Mouse (Mus musculus): ENCODE measurements around the gene Rpl22.
A peak's percentile ranks its signal among the peaks of the same experiment; 100 is the strongest.

Gene Rpl22

GRCm38 (mm10) chr4:152296874-152297861, 28.4 kb upstream of the Rpl22 start, which contains the start of gene Icmt:
Gene Icmt, plus strand, starts transcription at chr4:152297227.
- DNase-seq (ENCODE audit: low read depth, low spot score) = peak; percentile 98

DNA sequence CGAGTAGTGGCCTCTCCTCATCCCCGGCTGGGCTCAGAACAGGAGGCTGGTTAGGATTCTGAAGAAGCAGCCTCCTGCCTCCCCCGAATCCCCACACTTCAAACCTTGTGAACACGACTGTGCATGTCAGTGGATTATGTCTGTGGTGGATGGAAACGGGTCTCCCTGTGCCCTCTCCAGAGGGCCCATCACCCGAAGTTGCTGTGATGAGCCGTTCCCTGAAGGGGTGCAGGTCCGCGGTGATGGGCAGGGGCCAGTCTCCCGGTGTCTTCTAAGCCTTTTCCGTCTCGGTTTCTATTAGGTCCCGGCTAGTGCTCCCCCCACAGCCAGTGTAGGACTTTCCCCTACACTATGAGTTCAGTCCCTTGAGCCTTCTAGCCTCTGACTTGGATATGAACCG, 26.7 kb upstream of the Rpl22 start:
- no peak for DNase-seq (ENCODE audit: low read depth, low spot score)

DNA sequence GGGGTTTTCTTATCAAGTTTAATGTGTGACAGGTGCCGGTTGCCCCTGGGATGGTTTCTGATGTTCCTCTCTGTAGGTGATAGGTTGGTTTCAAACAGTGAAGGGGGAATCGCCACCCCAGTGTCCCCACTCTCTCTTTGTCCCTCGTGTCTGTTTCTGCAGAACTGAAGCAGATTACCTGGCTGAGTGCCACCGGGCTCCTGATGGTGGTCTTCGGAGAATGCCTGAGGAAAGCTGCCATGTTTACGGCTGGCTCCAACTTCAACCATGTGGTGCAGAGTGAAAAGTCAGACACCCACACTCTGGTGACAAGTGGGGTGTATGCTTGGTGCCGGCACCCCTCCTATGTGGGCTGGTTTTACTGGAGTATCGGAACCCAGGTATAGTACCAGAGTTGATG, 25.2 kb upstream of the Rpl22 start:
- no peak for DNase-seq (ENCODE audit: low read depth, low spot score)

GRCm38 (mm10) chr4:152302012-152302411, 23.5 kb upstream of the Rpl22 start:
- DNase-seq (ENCODE audit: low read depth, low spot score) = no peak

DNA sequence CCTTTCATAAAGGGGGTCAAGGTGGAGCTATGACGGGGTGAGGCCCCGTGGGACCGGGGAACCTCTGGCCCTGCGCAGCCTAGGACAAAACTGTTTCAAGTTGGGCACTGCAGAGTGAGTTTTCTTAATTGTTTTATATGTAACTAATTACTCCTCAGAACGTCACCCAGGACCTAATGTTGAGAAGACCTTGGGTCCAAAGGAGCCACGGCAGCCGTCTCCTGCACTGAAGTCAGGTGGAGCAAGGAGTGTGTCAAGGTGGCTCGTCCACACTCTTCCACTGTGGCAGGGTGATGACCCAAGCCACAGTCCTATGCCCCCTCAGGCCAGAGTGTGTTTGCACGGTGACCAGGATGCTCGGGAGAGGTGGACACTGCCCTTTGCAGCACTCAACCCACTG, 22.4 kb upstream of the Rpl22 start:
- DNase-seq (ENCODE audit: low read depth, low spot score) = no peak

DNA sequence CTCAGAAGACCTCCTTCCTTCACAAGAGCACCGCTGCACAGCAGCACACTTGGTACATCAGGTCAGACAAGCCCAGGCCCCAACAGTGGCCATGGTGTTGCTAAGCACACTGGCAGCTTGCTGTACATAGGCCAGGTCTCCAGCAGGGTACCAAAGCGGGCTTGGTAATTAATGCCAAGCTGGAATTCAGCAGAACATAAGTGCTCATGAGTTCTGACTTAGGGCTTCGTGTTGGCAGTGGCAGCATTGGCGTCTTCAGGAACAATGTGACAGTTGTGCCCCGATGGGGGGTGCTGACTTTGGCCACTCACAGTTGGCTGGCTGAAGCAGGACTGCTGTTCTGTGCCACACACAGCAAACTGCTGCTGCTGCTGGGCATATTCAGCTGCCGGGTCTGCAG, 20.9 kb upstream of the Rpl22 start:
- no peak for DNase-seq (ENCODE audit: low read depth, low spot score)

- no peak for DNase-seq (ENCODE audit: low read depth, low spot score)
These were observed 19.6 kb upstream of the Rpl22 start for GRCm38 (mm10) chr4:152305991-152306390.

DNA sequence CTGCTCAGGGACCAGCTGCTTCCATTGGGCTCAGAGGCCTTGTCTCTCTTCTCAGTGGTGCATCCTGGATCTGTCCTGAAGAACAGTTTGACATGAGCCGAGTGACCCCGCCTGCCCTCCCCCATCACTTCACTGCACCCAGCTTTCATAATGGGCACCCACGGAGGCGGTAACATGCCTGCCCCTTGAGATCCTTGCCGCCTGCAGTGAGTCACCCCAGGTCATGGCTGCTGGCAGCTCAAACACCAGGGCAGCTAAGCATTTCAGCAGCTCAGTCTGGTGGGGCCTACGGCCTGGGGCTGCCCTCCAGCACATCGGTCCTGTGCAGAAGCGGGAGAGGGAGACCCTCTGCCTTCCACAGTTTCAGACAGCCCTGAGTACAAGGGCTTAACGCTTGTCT, 18.0 kb upstream of the Rpl22 start:
- DNase-seq (ENCODE audit: low read depth, low spot score) = no peak

- no peak for DNase-seq (ENCODE audit: low read depth, low spot score)
These were observed 13.4 kb upstream of the Rpl22 start for GRCm38 (mm10) chr4:152312186-152312585.

GRCm38 (mm10) chr4:152313211-152313632, 12.3 kb upstream of the Rpl22 start:
- DNase-seq (ENCODE audit: low read depth, low spot score) = no peak

GRCm38 (mm10) chr4:152313934-152314333, 11.6 kb upstream of the Rpl22 start:
- no peak for DNase-seq (ENCODE audit: low read depth, low spot score)

- DNase-seq (ENCODE audit: low read depth, low spot score) = no peak
These were observed 9.9 kb upstream of the Rpl22 start for GRCm38 (mm10) chr4:152315498-152316213.

DNA sequence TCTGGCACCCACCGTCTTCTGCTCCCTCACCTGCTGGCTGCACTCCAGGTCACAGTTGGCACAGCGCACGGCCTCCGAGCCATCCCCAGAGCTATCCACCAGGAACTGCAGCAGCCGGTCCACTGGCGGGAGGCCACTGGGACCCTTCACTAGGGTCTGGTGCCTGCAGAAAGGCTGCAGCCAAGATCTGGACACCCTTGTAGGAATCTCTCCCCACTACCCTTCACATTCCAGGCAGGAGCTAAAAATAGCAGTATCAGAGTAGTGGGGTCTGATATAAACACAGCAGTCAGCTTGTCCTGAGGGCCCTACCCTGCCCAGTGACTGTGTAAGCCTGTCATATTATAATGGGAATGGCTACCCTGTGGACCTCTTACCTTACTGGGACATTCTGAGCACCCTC, 7.9 kb upstream of the Rpl22 start:
- no peak for DNase-seq (ENCODE audit: low read depth, low spot score)

DNA sequence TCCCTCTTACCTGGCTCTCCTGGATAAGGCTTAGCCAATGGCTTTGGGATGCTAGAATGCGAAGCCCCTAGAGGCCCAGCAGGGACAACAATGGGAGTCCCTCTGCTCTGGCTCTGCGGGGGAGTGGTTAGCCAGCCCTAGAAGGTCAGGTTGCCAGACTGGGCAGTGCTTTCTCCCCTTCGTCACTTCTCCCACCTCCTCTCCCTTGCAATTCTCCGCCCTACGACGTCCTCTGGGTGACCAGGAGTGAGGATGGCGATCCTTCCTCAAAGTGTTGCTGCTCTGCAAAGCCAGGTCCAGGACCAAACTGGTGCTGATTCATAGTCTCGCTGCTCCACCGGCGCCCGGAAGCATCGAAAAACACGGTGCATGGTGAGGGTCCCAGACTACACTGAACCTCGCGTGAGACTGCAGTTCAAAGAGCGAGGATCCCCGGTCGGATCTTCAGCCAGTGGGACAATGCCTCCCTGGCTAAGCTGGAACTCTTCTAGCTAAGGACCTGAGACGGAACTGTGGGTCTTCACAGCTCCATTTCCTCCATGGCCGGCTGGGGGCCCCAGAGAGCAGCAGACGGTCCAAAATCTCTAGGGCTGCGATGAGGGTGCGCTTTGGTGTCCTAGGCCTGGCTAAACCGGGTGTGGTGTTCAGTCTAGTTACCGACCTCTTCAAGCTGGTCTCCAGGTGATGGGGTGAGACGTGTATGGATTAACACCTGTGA, 6.9 kb upstream of the Rpl22 start, which contains the start of gene Rnf207:
Rnf207 (minus strand) TSS at position 477 of the 718 bp plus-strand sequence.
- DNase-seq (ENCODE audit: low read depth, low spot score) = no peak

DNA sequence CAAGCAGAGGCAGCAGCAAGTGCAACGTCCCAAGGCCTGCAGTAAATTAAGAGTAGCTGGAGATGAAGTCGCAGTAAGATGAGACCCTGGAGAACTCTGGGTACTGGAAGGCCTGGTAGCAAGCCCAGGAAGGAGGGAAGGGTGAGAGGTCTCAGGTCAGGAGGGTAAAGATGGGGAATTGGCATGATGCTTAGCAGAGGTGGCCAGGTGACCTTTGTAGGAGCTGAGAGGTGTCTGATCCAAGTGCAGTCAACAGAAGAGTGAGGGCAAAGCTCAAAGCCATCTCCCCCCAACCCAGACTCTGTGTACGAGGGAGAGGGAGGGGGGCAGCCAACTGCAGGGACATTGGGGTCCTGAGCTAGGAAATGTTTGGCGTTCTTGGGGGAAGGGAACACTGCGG, 4.1 kb upstream of the Rpl22 start:
- no peak for DNase-seq (ENCODE audit: low read depth, low spot score)

GRCm38 (mm10) chr4:152324641-152325562, 640 bp upstream of the Rpl22 start:
- DNase-seq (ENCODE audit: low read depth, low spot score) = no peak

GRCm38 (mm10) chr4:152326543-152326942, 1.0 kb downstream of the Rpl22 start:
- no peak for DNase-seq (ENCODE audit: low read depth, low spot score)

- DNase-seq (ENCODE audit: low read depth, low spot score) = no peak
These were observed 3.1 kb downstream of the Rpl22 start for GRCm38 (mm10) chr4:152328691-152329090.

GRCm38 (mm10) chr4:152332952-152333351, 7.4 kb downstream of the Rpl22 start:
- no peak for DNase-seq (ENCODE audit: low read depth, low spot score)

GRCm38 (mm10) chr4:152333587-152333986, 8.0 kb downstream of the Rpl22 start:
- DNase-seq (ENCODE audit: low read depth, low spot score) = no peak

DNA sequence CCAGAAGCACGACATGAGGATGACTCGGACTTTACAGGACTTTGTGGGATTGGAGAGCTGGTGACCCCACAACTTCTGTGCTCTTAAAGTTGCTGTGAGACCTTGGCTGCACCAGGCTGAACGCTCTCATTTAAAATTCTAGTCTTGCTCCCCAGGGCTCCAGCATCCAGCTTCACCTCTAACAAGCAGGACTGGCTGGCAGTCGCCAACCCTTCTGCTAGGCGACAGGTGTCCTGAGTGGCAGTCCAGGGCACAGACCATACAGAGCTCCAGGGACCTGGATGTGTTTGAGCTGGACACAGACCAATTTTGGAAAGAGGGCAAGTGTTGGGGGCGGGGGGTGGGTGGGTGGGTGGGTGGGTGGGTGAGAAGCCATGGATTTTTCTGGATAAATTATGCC, 12.2 kb downstream of the Rpl22 start:
- no peak for DNase-seq (ENCODE audit: low read depth, low spot score)

Measured in c-Kit-negative CD71-positive TER-119-positive erythroid progenitor cells, embryonic 14.5 days (primary cell).